Mouse (Mus musculus) heart, adult 2 months (tissue): ENCODE data around the gene Kcnk6. TPM values are rescaled to one million over a fixed set of nuclear protein-coding genes. Genes with fewer than 3 reads are reported as not detected.

Experiments
- DNase-seq, 2 experiments: peaks; one replicate each; pipeline ENCODE4 v3.0.0; 2021
- H3K27ac ChIP-seq: fragments of 200-600 bp; 2 replicates; pipeline ENCODE4 v1.8.1; 2022
- H3K27me3 ChIP-seq: fragments of 200-500 bp; 2 replicates; pipeline ENCODE4 v1.6.1; 2012; ENCODE audit warnings: mild to moderate bottlenecking, low read length, inconsistent platforms, mixed read lengths; ENCODE audit not compliant: control insufficient read depth, insufficient read depth
- H3K36me3 ChIP-seq: fragments of 200-500 bp; 2 replicates; pipeline ENCODE4 v1.6.1; 2012; ENCODE audit warnings: low read length, inconsistent platforms; ENCODE audit not compliant: control insufficient read depth, insufficient read depth
- H3K4me1 ChIP-seq: fragments of 200-500 bp; 2 replicates; pipeline ENCODE4 v1.6.1; 2011; ENCODE audit warnings: low read length; ENCODE audit not compliant: control insufficient read depth, insufficient read depth
- H3K4me3 ChIP-seq: fragments of 200-600 bp; 2 replicates; pipeline ENCODE4 v1.8.1; 2022
- H3K79me2 ChIP-seq: fragments of 200-500 bp; replicated peaks from 2 replicates; pipeline ENCODE4 v1.6.1; 2012; ENCODE audit warnings: mild to moderate bottlenecking, inconsistent platforms, low read length, moderate library complexity, mixed read lengths; ENCODE audit not compliant: control insufficient read depth, insufficient read depth
- H3K9ac ChIP-seq: fragments of 200-500 bp; 2 replicates; pipeline ENCODE4 v1.6.1; 2012; ENCODE audit warnings: low read depth, mild to moderate bottlenecking, control low read depth, inconsistent platforms, low read length, mixed read lengths
- CTCF ChIP-seq: fragments of 200-600 bp; IDR thresholded peaks from 2 replicates; pipeline ENCODE4 v1.8.1; 2022; ENCODE audit warnings: antibody characterized with exemption, mild to moderate bottlenecking, moderate library complexity
- EP300 ChIP-seq: fragments of 200-500 bp; IDR thresholded peaks from 2 replicates; pipeline ENCODE4 v1.6.1; 2011; ENCODE audit warnings: low read depth, low read length, control low read depth; ENCODE audit not compliant: insufficient read depth
- POLR2A ChIP-seq: fragments of 200-500 bp; IDR thresholded peaks from 2 replicates; pipeline ENCODE4 v1.6.1; 2011; ENCODE audit warnings: mild to moderate bottlenecking, low read depth, low read length, control low read depth; ENCODE audit not compliant: insufficient read depth
- WGBS: fragments of 180-500 bp; shearing (Covaris S2); methylation state at CpG from one replicate; pipeline ENCODE4 v1.1.7; 2018; 5-methylcytosine and 5-hydroxymethylcytosine counted together
- intact Hi-C: fragments of 180-260 bp; cut with DNase I; formaldehyde crosslinking; loops from one replicate; pipeline ENCODE4 v1.15.1; 2025
- polyA plus RNA-seq: library from polyadenylated mRNA; depleted of rRNA; stranded (reverse); fragments of >200 nt; gene quantifications from 2 replicates; pipeline ENCODE4 v1.2.3, GENCODE M21; 2012
- total RNA-seq, 2 experiments: library from RNA; stranded (reverse); gene quantifications; 2 replicates each; pipeline ENCODE4 v1.2.3; 2021

The Kcnk6 gene
- total and polyA plus RNA-seq, 3 experiments = 2.9 to 8.4 (median 3.2) TPM

DNA sequence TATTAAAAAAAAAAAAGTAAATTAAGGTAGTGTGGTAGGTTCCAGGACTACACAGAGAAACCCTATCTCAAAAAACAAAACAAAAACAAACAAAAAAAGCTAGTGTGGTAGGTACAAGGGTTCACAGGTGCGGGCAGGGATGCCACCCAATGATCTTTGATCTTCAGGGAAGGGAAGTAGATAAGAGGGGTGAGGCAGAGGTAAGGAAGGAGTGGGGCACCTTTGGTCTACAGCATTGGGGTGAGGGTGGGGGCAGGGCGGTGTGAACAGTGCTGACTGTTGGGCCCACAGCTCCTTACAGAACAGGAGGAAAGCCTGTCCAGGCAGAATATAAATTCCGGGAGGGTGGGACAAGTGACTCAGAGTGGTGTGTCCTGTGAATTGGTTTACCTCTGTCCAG is 18.9 kb upstream of the Kcnk6 start:
- intact Hi-C loops = no loop called here
- Histone ChIP-seq H3K36me3 (no peaks in the 10 kb centered on the region), H3K27ac (no peak overlapping the region), H3K79me2 (no peaks in the 10 kb centered on the region), H3K9ac (no peak overlapping the region), H3K4me1 (no peaks in the 10 kb centered on the region; the same call in 1 of the 2 replicates), H3K27me3 (no peaks in the 10 kb centered on the region), H3K4me3 (no peak overlapping the region)
- WGBS = 71% methylated on average over 3 of the region's 3 CpGs
- TF ChIP-seq CTCF (no peak), EP300 (no peak), POLR2A (no peak)
- DNase-seq = no peak

- Histone ChIP-seq H3K36me3 (no peaks in the 10 kb centered on the region), H3K4me1 (no peaks in the 10 kb centered on the region; the same call in 1 of the 2 replicates), H3K9ac (peak within 1 kb of the TSS; percentile 66), H3K27me3 (no peaks in the 10 kb centered on the region), H3K27ac (peak within 1 kb of the TSS; percentile 54), H3K79me2 (no peaks in the 10 kb centered on the region), H3K4me3 (peak within 1 kb of the TSS; percentile 35)
- intact Hi-C loops = loop anchor here (5.0 kb wide), 1 partner anchor 34 kb away; the partner anchor contains the start of gene Spint2
- TF ChIP-seq POLR2A (0 out of 2 replicates have a peak, but pooled peaks have one; percentile 17), CTCF (peak; percentile 53), EP300 (0 out of 2 replicates have a peak, but pooled peaks have one; percentile 11)
- peak; percentile 60 to 62 for DNase-seq
- WGBS = 20% methylated on average over 20 of the region's 20 CpGs
These were observed 16.0 kb upstream of the Kcnk6 start, which contains the start of gene 2200002D01Rik for GRCm38 (mm10) chr7:29248261-29248841. Gene 2200002D01Rik, minus strand, starts transcription at chr7:29248466.

GRCm38 (mm10) chr7:29247706-29248105 is 15.4 kb upstream of the Kcnk6 start:
- Histone ChIP-seq H3K36me3 (no peaks in the 10 kb centered on the region), H3K4me3 (peak overlapping the region; percentile 35), H3K27ac (peak overlapping the region; percentile 54), H3K9ac (peak overlapping the region; percentile 66), H3K79me2 (no peaks in the 10 kb centered on the region), H3K4me1 (no peaks in the 10 kb centered on the region; the same call in 1 of the 2 replicates), H3K27me3 (no peaks in the 10 kb centered on the region)
- DNase-seq = peak in 1 of 2 experiments; percentile 33
- intact Hi-C loops = loop anchor here (1.0 to 5.0 kb wide), 2 partner anchors 35 to 50 kb away; partner anchors contain the start of gene Spint2
- TF ChIP-seq POLR2A = no peak
- no peak for TF ChIP-seq EP300
- no peak for TF ChIP-seq CTCF
- 18% methylated on average over 19 of the region's 19 CpGs for WGBS

GRCm38 (mm10) chr7:29247314-29247700 is 15.0 kb upstream of the Kcnk6 start:
- no peaks in the 10 kb centered on the region; the same call in 1 of the 2 replicates for H3K4me1 ChIP-seq
- H3K4me3 ChIP-seq = peak overlapping the region; percentile 35; the same call in 1 of the 2 replicates
- intact Hi-C loops = loop anchor here (1.0 to 5.0 kb wide), 2 partner anchors 35 to 50 kb away; partner anchors contain the start of gene Spint2
- 33% methylated on average over 16 of the region's 16 CpGs for WGBS
- no peaks in the 10 kb centered on the region for H3K27me3 ChIP-seq
- TF ChIP-seq EP300 (no peak), CTCF (peak; percentile 97)
- peak; percentile 77 to 91 for DNase-seq
- peak overlapping the region; percentile 54; the same call in 1 of the 2 replicates for H3K27ac ChIP-seq
- H3K9ac ChIP-seq = peak overlapping the region; percentile 66
- H3K79me2 ChIP-seq = no peaks in the 10 kb centered on the region
- H3K36me3 ChIP-seq = no peaks in the 10 kb centered on the region

- intact Hi-C loops = loop anchor here (1.0 to 5.0 kb wide), 2 partner anchors 36 to 51 kb away; partner anchors contain the start of gene Spint2
- Histone ChIP-seq H3K9ac (no peak overlapping the region), H3K27me3 (no peaks in the 10 kb centered on the region), H3K36me3 (no peaks in the 10 kb centered on the region), H3K4me1 (no peaks in the 10 kb centered on the region; the same call in 1 of the 2 replicates), H3K79me2 (no peaks in the 10 kb centered on the region), H3K4me3 (no peak overlapping the region), H3K27ac (no peak overlapping the region)
- DNase-seq = no peak
- 85% methylated on average over 21 of the region's 21 CpGs for WGBS
- TF ChIP-seq POLR2A (no peak), CTCF (no peak)
These were observed 14.5 kb upstream of the Kcnk6 start for GRCm38 (mm10) chr7:29246619-29247313.

GRCm38 (mm10) chr7:29246015-29246414 is 13.7 kb upstream of the Kcnk6 start:
- no peak overlapping the region for H3K4me3 ChIP-seq
- no peak overlapping the region for H3K27ac ChIP-seq
- H3K79me2 ChIP-seq = no peaks in the 10 kb centered on the region
- H3K27me3 ChIP-seq = no peaks in the 10 kb centered on the region
- no peak for TF ChIP-seq POLR2A
- TF ChIP-seq CTCF = no peak
- TF ChIP-seq EP300 = no peak
- no peaks in the 10 kb centered on the region for H3K36me3 ChIP-seq
- H3K9ac ChIP-seq = no peak overlapping the region
- intact Hi-C loops = loop anchor here (5.0 kb wide), 1 partner anchor 36 kb away; the partner anchor contains the start of gene Spint2
- no peaks in the 10 kb centered on the region; the same call in 1 of the 2 replicates for H3K4me1 ChIP-seq
- DNase-seq = no peak
- 80% methylated on average over 5 of the region's 5 CpGs for WGBS
